Mouse (Mus musculus) heart, embryonic 14.5 days (tissue): ENCODE data around the gene Ppm1e. TPM values are rescaled to one million over a fixed set of nuclear protein-coding genes. Genes with fewer than 3 reads are reported as not detected.

Experiments used
- ATAC-seq: fragments of 200-750 bp; cut with Nextera tagmentation; 2 replicates; pipeline ENCODE4 v1.8.0; 2017; ENCODE audit warnings: low read depth, moderate TSS enrichment; ENCODE audit not compliant: insufficient number of reproducible peaks, insufficient read depth, low FRiP score
- H3K27ac ChIP-seq, 2 experiments: fragments of 200-500 bp in 1 of 2; fragments of 300-500 bp in 1 of 2; sonication (generic) in 1 of 2; replicated peaks in 1 of 2; 2 replicates each; pipeline ENCODE4 v1.5.1; 2012 to 2014; ENCODE audit warnings: low read depth in 2 of 2, low read length in 2 of 2, control low read depth in 1 of 2, mild to moderate bottlenecking in 1 of 2, mixed read lengths in 1 of 2; ENCODE audit not compliant: control insufficient read depth in 1 of 2, insufficient read depth in 1 of 2
- H3K27me3 ChIP-seq: fragments of 300-500 bp; sonication (generic); 2 replicates; pipeline ENCODE4 v1.6.1; 2014; ENCODE audit warnings: mild to moderate bottlenecking, low read length, control low read depth; ENCODE audit not compliant: control insufficient read depth, insufficient read depth
- H3K36me3 ChIP-seq: fragments of 300-500 bp; sonication (generic); 2 replicates; pipeline ENCODE4 v1.6.1; 2014; ENCODE audit warnings: mild to moderate bottlenecking, control low read depth, low read length, mixed read lengths; ENCODE audit not compliant: control insufficient read depth, insufficient read depth
- H3K4me1 ChIP-seq, 2 experiments: fragments of 200-500 bp in 1 of 2; fragments of 300-500 bp in 1 of 2; sonication (generic) in 1 of 2; 2 replicates each; pipeline ENCODE4 v1.6.1; 2012 to 2014; ENCODE audit warnings: low read length in 2 of 2, control low read depth in 1 of 2, mixed read lengths in 1 of 2; ENCODE audit not compliant: control insufficient read depth in 2 of 2, insufficient read depth in 2 of 2
- H3K4me2 ChIP-seq: fragments of 300-500 bp; sonication (generic); 2 replicates; pipeline ENCODE4 v1.6.1; 2014; ENCODE audit warnings: mild to moderate bottlenecking, low read length
- H3K4me3 ChIP-seq, 2 experiments: fragments of 200-500 bp in 1 of 2; fragments of 300-500 bp in 1 of 2; sonication (generic) in 1 of 2; 2 replicates each; pipeline ENCODE4 v1.5.1; 2012 to 2014; ENCODE audit warnings: low read length in 2 of 2, mild to moderate bottlenecking in 2 of 2, control low read depth in 1 of 2, low read depth in 1 of 2, moderate library complexity in 1 of 2; ENCODE audit not compliant: control insufficient read depth in 1 of 2, insufficient read depth in 1 of 2
- H3K9ac ChIP-seq: fragments of 300-500 bp; sonication (generic); 2 replicates; pipeline ENCODE4 v1.6.1; 2014; ENCODE audit warnings: mild to moderate bottlenecking, low read length
- H3K9me3 ChIP-seq: fragments of 300-500 bp; sonication (generic); 2 replicates; pipeline ENCODE4 v1.6.1; 2016; ENCODE audit warnings: low read length, control low read depth; ENCODE audit not compliant: control insufficient read depth
- WGBS: fragments of 180-500 bp; shearing (Covaris S2); extraction: QIAGEN DNeasy Blood & Tissue Kit; methylation state at CpG from one replicate; pipeline ENCODE4 v1.1.7; 2014; 5-methylcytosine and 5-hydroxymethylcytosine counted together
- polyA plus RNA-seq: library from polyadenylated mRNA; unstranded; fragments of >200 nt; fragmentation: Nextera tagmentation; extraction: Ambion mirVana; gene quantifications from 2 replicates; pipeline ENCODE4 v1.2.1, GENCODE M21; 2014

Ppm1e gene
- polyA plus RNA-seq, 1 experiment from 2014 or later: 7.8 TPM

GRCm38 (mm10) chr11:87276240-87276985, 82.4 kb downstream of the Ppm1e start:
- peaks cover 2% of the 10 kb centered on the region; the same call in 1 of the 2 replicates for H3K9me3 ChIP-seq
- H3K4me3 ChIP-seq: no peak overlapping the region
- peak overlapping the region; percentile 12; the same call in 1 of the 2 replicates for H3K4me2 ChIP-seq
- H3K9ac ChIP-seq: no peak overlapping the region
- peaks cover 7 to 13% of the 10 kb centered on the region in 2 experiments for H3K4me1 ChIP-seq
- no peaks in the 10 kb centered on the region for H3K27me3 ChIP-seq
- no peaks in the 10 kb centered on the region for H3K36me3 ChIP-seq
- no peak overlapping the region for H3K27ac ChIP-seq
- no peak; the same call in 1 of the 2 replicates for ATAC-seq
- WGBS: 9% methylated on average over 5 of the region's 5 CpGs

GRCm38 (mm10) chr11:87275420-87276048, 83.3 kb downstream of the Ppm1e start:
- H3K4me2 ChIP-seq: no peak overlapping the region
- no peak overlapping the region for H3K9ac ChIP-seq
- no peak overlapping the region for H3K4me3 ChIP-seq
- H3K27me3 ChIP-seq: no peaks in the 10 kb centered on the region
- WGBS: 54% methylated on average over 7 of the region's 7 CpGs
- no peak for ATAC-seq
- peaks cover 2% of the 10 kb centered on the region; the same call in 1 of the 2 replicates for H3K9me3 ChIP-seq
- H3K36me3 ChIP-seq: no peaks in the 10 kb centered on the region
- H3K27ac ChIP-seq: no peak overlapping the region
- H3K4me1 ChIP-seq: peaks cover 7 to 13% of the 10 kb centered on the region in 2 experiments

GRCm38 (mm10) chr11:87272725-87273124, 86.1 kb downstream of the Ppm1e start:
- Histone ChIP-seq H3K36me3 (no peaks in the 10 kb centered on the region), H3K27me3 (no peaks in the 10 kb centered on the region), H3K4me1 (peaks cover 7 to 13% of the 10 kb centered on the region in 2 experiments), H3K4me2 (no peak overlapping the region), H3K27ac (no peak overlapping the region), H3K9me3 (peaks cover 2% of the 10 kb centered on the region; the same call in 1 of the 2 replicates), H3K4me3 (no peak overlapping the region), H3K9ac (no peak overlapping the region)
- WGBS: 86% methylated on average over 5 of the region's 5 CpGs
- no peak for ATAC-seq

- no peak overlapping the region for H3K27ac ChIP-seq
- no peaks in the 10 kb centered on the region for H3K36me3 ChIP-seq
- H3K4me1 ChIP-seq: peaks cover 2 to 6% of the 10 kb centered on the region in 2 experiments; a peak in 3 of 4 replicates
- ATAC-seq: no peak
- 79% methylated on average over 1 of the region's 1 CpGs for WGBS
- no peak overlapping the region for H3K4me2 ChIP-seq
- no peak overlapping the region for H3K9ac ChIP-seq
- H3K4me3 ChIP-seq: no peak overlapping the region
- no peaks in the 10 kb centered on the region for H3K27me3 ChIP-seq
- peaks cover 2% of the 10 kb centered on the region; the same call in 1 of the 2 replicates for H3K9me3 ChIP-seq
These were observed 87.3 kb downstream of the Ppm1e start for GRCm38 (mm10) chr11:87271479-87271878.

GRCm38 (mm10) chr11:87270958-87271357, 87.9 kb downstream of the Ppm1e start:
- Histone ChIP-seq H3K4me2 (no peak overlapping the region), H3K9me3 (peaks cover 2% of the 10 kb centered on the region; the same call in 1 of the 2 replicates), H3K9ac (no peak overlapping the region), H3K27ac (no peak overlapping the region), H3K27me3 (no peaks in the 10 kb centered on the region), H3K36me3 (no peaks in the 10 kb centered on the region), H3K4me1 (peaks cover 2 to 5% of the 10 kb centered on the region in 2 experiments; a peak in 1 of 4 replicates), H3K4me3 (no peak overlapping the region)
- 49% methylated on average over 2 of the region's 2 CpGs for WGBS
- ATAC-seq: no peak

GRCm38 (mm10) chr11:87270446-87270845, 88.4 kb downstream of the Ppm1e start:
- no peak overlapping the region for H3K4me2 ChIP-seq
- no peaks in the 10 kb centered on the region for H3K36me3 ChIP-seq
- ATAC-seq: no peak
- no peaks in the 10 kb centered on the region for H3K27me3 ChIP-seq
- WGBS: 78% methylated on average over 4 of the region's 4 CpGs
- peaks cover 2% of the 10 kb centered on the region; the same call in 1 of the 2 replicates for H3K9me3 ChIP-seq
- no peak overlapping the region for H3K9ac ChIP-seq
- H3K27ac ChIP-seq: no peak overlapping the region
- H3K4me1 ChIP-seq: 0 out of 4 replicates have a peak, but pooled peaks cover 0 to under 1% of the 10 kb centered on the region in 2 experiments
- H3K4me3 ChIP-seq: no peak overlapping the region

- Histone ChIP-seq H3K4me1 (peaks cover 0 to 3% of the 10 kb centered on the region in 2 experiments; a peak in 1 of 4 replicates), H3K27me3 (no peaks in the 10 kb centered on the region), H3K36me3 (no peaks in the 10 kb centered on the region), H3K27ac (no peak overlapping the region), H3K9me3 (peaks cover 2% of the 10 kb centered on the region; the same call in 1 of the 2 replicates), H3K4me3 (no peak overlapping the region), H3K4me2 (no peak overlapping the region), H3K9ac (no peak overlapping the region)
- WGBS: 83% methylated on average over 2 of the region's 2 CpGs
- no peak for ATAC-seq
These were observed 90.0 kb downstream of the Ppm1e start for GRCm38 (mm10) chr11:87268803-87269202.
